Mouse (Mus musculus) hindbrain, embryonic 16.5 days (tissue): ENCODE results near the gene March6. TPM values are rescaled to one million over a fixed set of nuclear protein-coding genes. Genes with fewer than 3 reads are reported as not detected.
A peak's percentile ranks its signal among the peaks of the same experiment; 100 is the strongest.

Experiments used
- ATAC-seq: fragments of 200-750 bp; cut with Nextera tagmentation; 2 replicates; pipeline ENCODE4 v1.8.0; 2017; ENCODE audit warnings: moderate TSS enrichment, moderate library complexity
- H3K27ac ChIP-seq: fragments of 300-500 bp; sonication (generic); 2 replicates; pipeline ENCODE4 v1.5.1; 2014; ENCODE audit warnings: low read depth, mild to moderate bottlenecking, control low read depth, low read length, moderate library complexity
- H3K27me3 ChIP-seq: fragments of 300-500 bp; sonication (generic); replicated peaks from 2 replicates; pipeline ENCODE4 v1.6.1; 2014; ENCODE audit warnings: low read length; ENCODE audit not compliant: control insufficient read depth, insufficient read depth
- H3K36me3 ChIP-seq: fragments of 300-500 bp; sonication (generic); 2 replicates; pipeline ENCODE4 v1.6.1; 2014; ENCODE audit warnings: mild to moderate bottlenecking, low read length, moderate library complexity, mixed read lengths; ENCODE audit not compliant: control insufficient read depth, insufficient read depth
- H3K4me1 ChIP-seq: fragments of 300-500 bp; sonication (generic); 2 replicates; pipeline ENCODE4 v1.6.1; 2014; ENCODE audit warnings: low read depth, low read length; ENCODE audit not compliant: control insufficient read depth, insufficient read depth
- H3K4me2 ChIP-seq: fragments of 300-500 bp; sonication (generic); 2 replicates; pipeline ENCODE4 v1.6.1; 2014; ENCODE audit warnings: mild to moderate bottlenecking, low read length, control low read depth, moderate library complexity
- H3K4me3 ChIP-seq: fragments of 300-500 bp; sonication (generic); 2 replicates; pipeline ENCODE4 v1.5.1; 2014; ENCODE audit warnings: mild to moderate bottlenecking, low read length, control low read depth, moderate library complexity
- H3K9ac ChIP-seq: fragments of 300-500 bp; sonication (generic); 2 replicates; pipeline ENCODE4 v1.6.1; 2014; ENCODE audit warnings: low read depth, mild to moderate bottlenecking, control low read depth, low read length, moderate library complexity
- H3K9me3 ChIP-seq: fragments of 300-500 bp; sonication (generic); 2 replicates; pipeline ENCODE4 v1.6.1; 2014; ENCODE audit warnings: mild to moderate bottlenecking, low read length, moderate library complexity; ENCODE audit not compliant: control insufficient read depth
- WGBS: fragments of 180-500 bp; shearing (Covaris S2); extraction: QIAGEN DNeasy Blood & Tissue Kit; methylation state at CpG from one replicate; pipeline ENCODE4 v1.1.7; 2014; 5-methylcytosine and 5-hydroxymethylcytosine counted together
- polyA plus RNA-seq: library from polyadenylated mRNA; unstranded; fragments of >200 nt; fragmentation: Nextera tagmentation; extraction: Ambion mirVana; gene quantifications from 2 replicates; pipeline ENCODE4 v1.2.1, GENCODE M21; 2015

Gene March6
- polyA plus RNA-seq, result 68.3 and 82.9 TPM in 2 replicates

GRCm38 (mm10) chr15:31530659-31531445 lies at the start of gene March6:
TSS of gene March6 (minus strand) at chr15:31531053.
- H3K27me3 ChIP-seq, result no peaks in the 10 kb centered on the region
- peak; percentile 95 for ATAC-seq
- peak within 1 kb of the TSS; percentile 87 for H3K4me3 ChIP-seq
- peak within 1 kb of the TSS; percentile 90 for H3K4me2 ChIP-seq
- no peaks in the 10 kb centered on the region for H3K36me3 ChIP-seq
- H3K4me1 ChIP-seq, result peaks cover 6% of the 10 kb centered on the region
- H3K9ac ChIP-seq, result peak within 1 kb of the TSS; percentile 95
- H3K27ac ChIP-seq, result peak within 1 kb of the TSS; percentile 98
- under 1% methylated on average over 56 of the region's 132 CpGs for WGBS
- H3K9me3 ChIP-seq, result no peaks in the 10 kb centered on the region

- no peak overlapping the region for H3K9ac ChIP-seq
- 79% methylated on average over 5 of the region's 5 CpGs for WGBS
Observed at GRCm38 (mm10) chr15:31576076-31576475, 45.2 kb upstream of the March6 start.

GRCm38 (mm10) chr15:31573692-31574091 lies 42.8 kb upstream of the March6 start:
- H3K4me2 ChIP-seq, result no peak overlapping the region
- H3K4me1 ChIP-seq, result peaks cover under 1% of the 10 kb centered on the region; the same call in 1 of the 2 replicates
- ATAC-seq, result no peak
- H3K27ac ChIP-seq, result no peak overlapping the region
- no peak overlapping the region for H3K9ac ChIP-seq
- no peaks in the 10 kb centered on the region for H3K36me3 ChIP-seq
- H3K27me3 ChIP-seq, result no peaks in the 10 kb centered on the region
- no peaks in the 10 kb centered on the region for H3K9me3 ChIP-seq
- no peak overlapping the region for H3K4me3 ChIP-seq

More at GRCm38 (mm10) chr15:31576076-31576475, 45.2 kb upstream of the March6 start:
- Histone ChIP-seq H3K36me3 (no peaks in the 10 kb centered on the region), H3K9me3 (no peaks in the 10 kb centered on the region), H3K4me1 (no peaks in the 10 kb centered on the region), H3K27ac (no peak overlapping the region), H3K4me2 (no peak overlapping the region), H3K4me3 (no peak overlapping the region), H3K27me3 (no peaks in the 10 kb centered on the region)
- no peak for ATAC-seq

- Histone ChIP-seq H3K9ac (no peak overlapping the region), H3K27me3 (no peaks in the 10 kb centered on the region), H3K4me3 (no peak overlapping the region), H3K27ac (no peak overlapping the region), H3K9me3 (no peaks in the 10 kb centered on the region), H3K4me1 (peaks cover 3% of the 10 kb centered on the region; the same call in 1 of the 2 replicates), H3K4me2 (no peak overlapping the region), H3K36me3 (no peaks in the 10 kb centered on the region)
- no peak for ATAC-seq
- 86% methylated on average over 4 of the region's 4 CpGs for WGBS
Observed at GRCm38 (mm10) chr15:31573287-31573686, 42.4 kb upstream of the March6 start.

GRCm38 (mm10) chr15:31571906-31572722 lies 41.3 kb upstream of the March6 start:
- Histone ChIP-seq H3K4me1 (peaks cover 3% of the 10 kb centered on the region; the same call in 1 of the 2 replicates), H3K4me2 (no peak overlapping the region), H3K9ac (no peak overlapping the region), H3K27ac (no peak overlapping the region), H3K27me3 (no peaks in the 10 kb centered on the region), H3K4me3 (no peak overlapping the region), H3K36me3 (no peaks in the 10 kb centered on the region), H3K9me3 (no peaks in the 10 kb centered on the region)
- WGBS, result 80% methylated on average over 16 of the region's 16 CpGs
- ATAC-seq, result no peak

GRCm38 (mm10) chr15:31570959-31571358 lies 40.1 kb upstream of the March6 start:
- ATAC-seq, result no peak

GRCm38 (mm10) chr15:31569325-31570022 lies 38.6 kb upstream of the March6 start:
- Histone ChIP-seq H3K9me3 (no peaks in the 10 kb centered on the region), H3K27ac (no peak overlapping the region), H3K4me3 (no peak overlapping the region), H3K36me3 (no peaks in the 10 kb centered on the region), H3K9ac (no peak overlapping the region), H3K4me2 (no peak overlapping the region), H3K4me1 (peaks cover 3% of the 10 kb centered on the region; the same call in 1 of the 2 replicates), H3K27me3 (no peaks in the 10 kb centered on the region)
- ATAC-seq, result peak; percentile 70
- 58% methylated on average over 9 of the region's 9 CpGs for WGBS

More at GRCm38 (mm10) chr15:31570959-31571358, 40.1 kb upstream of the March6 start:
- Histone ChIP-seq H3K36me3 (no peaks in the 10 kb centered on the region), H3K27me3 (no peaks in the 10 kb centered on the region), H3K4me1 (peaks cover 3% of the 10 kb centered on the region; the same call in 1 of the 2 replicates), H3K9ac (no peak overlapping the region), H3K4me3 (no peak overlapping the region), H3K9me3 (no peaks in the 10 kb centered on the region), H3K27ac (no peak overlapping the region), H3K4me2 (no peak overlapping the region)
- 97% methylated on average over 8 of the region's 8 CpGs for WGBS

GRCm38 (mm10) chr15:31568581-31568996 lies 37.7 kb upstream of the March6 start:
- peak; percentile 75; the same call in 1 of the 2 replicates for ATAC-seq

More at GRCm38 (mm10) chr15:31568581-31568996, 37.7 kb upstream of the March6 start:
- peaks cover 3% of the 10 kb centered on the region; the same call in 1 of the 2 replicates for H3K4me1 ChIP-seq
- H3K27ac ChIP-seq, result no peak overlapping the region
- H3K27me3 ChIP-seq, result no peaks in the 10 kb centered on the region
- H3K9ac ChIP-seq, result no peak overlapping the region
- peak overlapping the region; percentile 6; the same call in 1 of the 2 replicates for H3K4me2 ChIP-seq
- no peak overlapping the region for H3K4me3 ChIP-seq
- H3K9me3 ChIP-seq, result no peaks in the 10 kb centered on the region
- H3K36me3 ChIP-seq, result no peaks in the 10 kb centered on the region
- WGBS, result 21% methylated on average over 12 of the region's 12 CpGs
